Mouse (Mus musculus): ENCODE results near the gene Entpd2. TPM values are rescaled to one million over a fixed set of nuclear protein-coding genes. Genes with fewer than 3 reads are reported as not detected.
A peak's percentile ranks its signal among the peaks of the same experiment; 100 is the strongest.

Gene Entpd2
- polyA plus RNA-seq, 1 experiment from 2014 or later, result 33.9 TPM

DNA sequence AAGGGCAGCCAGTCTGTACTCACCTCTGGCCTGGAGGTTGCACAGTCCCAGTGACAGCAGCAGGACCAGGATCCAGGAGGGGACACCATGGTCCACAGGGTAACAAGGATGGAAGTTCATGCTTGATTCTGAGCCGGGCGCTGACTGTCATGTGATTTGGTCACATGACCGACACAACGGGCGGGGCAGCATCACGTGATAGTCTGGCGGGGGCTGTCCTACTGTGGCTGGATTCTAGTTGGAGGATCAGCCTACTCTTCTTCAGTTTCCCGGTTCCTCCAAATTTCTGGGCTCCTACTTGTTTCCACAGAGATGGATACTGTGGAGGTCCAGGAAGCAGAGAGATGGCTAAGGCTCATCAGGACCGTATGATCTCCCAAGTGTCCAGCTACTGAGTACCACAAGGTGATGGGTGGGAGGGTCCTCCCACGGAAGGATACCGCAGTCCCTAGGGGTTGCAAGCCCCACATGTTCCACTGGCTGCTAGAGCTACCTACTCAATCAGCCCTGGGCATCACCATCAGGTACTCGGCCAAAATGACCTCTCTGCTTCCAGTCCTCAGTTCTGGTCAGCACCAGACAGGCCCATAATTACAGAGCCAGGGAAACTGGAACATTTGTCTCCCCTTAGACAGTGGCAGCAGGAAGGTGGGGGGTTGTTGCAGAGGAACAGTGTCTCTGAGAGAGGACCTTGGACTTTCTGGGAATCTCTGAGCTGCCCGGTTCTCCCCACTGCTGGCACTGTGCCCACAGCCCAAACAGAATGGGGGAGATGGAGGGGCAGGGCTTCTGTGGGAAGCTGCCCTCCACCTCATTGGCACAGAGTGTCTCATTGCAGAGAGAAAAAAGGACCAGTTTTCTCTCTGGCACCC is 39.2 kb upstream of the Entpd2 start, which contains the start of gene Dpp7:
Gene Dpp7, minus strand, starts transcription at position 152 of the 872 bp plus-strand sequence.
- Histone ChIP-seq H3K27ac (ENCODE audit: low read depth, low read length) (peak within 1 kb of the TSS; percentile 41; the same call in 1 of the 2 replicates), H3K4me1 (replicated peaks; ENCODE audit: control insufficient read depth, insufficient read depth, low read length) (peaks cover 6% of the 10 kb centered on the region; the same call in 1 of the 2 replicates), H3K4me3 (ENCODE audit: low read depth, low read length) (peak within 1 kb of the TSS; percentile 49), H3K27me3 (replicated peaks; ENCODE audit: control insufficient read depth, insufficient read depth, low read length) (no peaks in the 10 kb centered on the region), H3K4me2 (replicated peaks; ENCODE audit: low read depth) (peak within 1 kb of the TSS; percentile 84), H3K36me3 (ENCODE audit: control insufficient read depth, insufficient read depth) (peaks cover 36% of the 10 kb centered on the region), H3K9ac (ENCODE audit: low read depth, low read length) (peak within 1 kb of the TSS; percentile 43), H3K9me3 (ENCODE audit: control insufficient read depth) (no peaks in the 10 kb centered on the region)
- TF ChIP-seq CTCF (IDR thresholded peaks at IDR 0.05; ENCODE audit: low read depth), result no peak
- WGBS, result 2% methylated on average over 13 of the region's 13 CpGs
- peak; percentile 73 for ATAC-seq

DNA sequence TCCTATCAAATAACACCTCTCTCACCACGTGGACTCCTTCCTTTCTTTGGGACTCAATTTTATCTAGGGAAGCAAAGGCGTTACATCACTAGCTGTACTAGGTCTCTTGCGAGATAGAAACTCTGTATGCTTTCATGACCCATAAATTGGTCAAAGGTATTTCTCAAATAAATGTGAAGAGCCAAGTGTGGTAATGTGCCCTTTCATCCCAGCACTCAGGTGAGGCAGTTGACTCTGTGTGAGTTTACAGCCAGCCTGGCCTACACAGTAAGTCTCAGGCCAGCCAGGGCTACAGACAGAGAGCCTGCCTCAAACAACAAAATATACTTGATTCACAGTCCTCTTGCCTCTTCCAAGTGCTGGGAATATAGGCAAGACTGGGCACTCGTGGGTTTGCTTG is 35.8 kb upstream of the Entpd2 start:
- Histone ChIP-seq H3K36me3 (ENCODE audit: control insufficient read depth, insufficient read depth) (peaks cover 37% of the 10 kb centered on the region), H3K4me2 (replicated peaks; ENCODE audit: low read depth) (no peak overlapping the region), H3K9ac (ENCODE audit: low read depth, low read length) (no peak overlapping the region), H3K9me3 (ENCODE audit: control insufficient read depth) (no peaks in the 10 kb centered on the region), H3K4me3 (ENCODE audit: low read depth, low read length) (no peak overlapping the region), H3K4me1 (replicated peaks; ENCODE audit: control insufficient read depth, insufficient read depth, low read length) (peaks cover 14% of the 10 kb centered on the region; the same call in 1 of the 2 replicates), H3K27ac (ENCODE audit: low read depth, low read length) (peak overlapping the region; percentile 35; the same call in 1 of the 2 replicates), H3K27me3 (replicated peaks; ENCODE audit: control insufficient read depth, insufficient read depth, low read length) (no peaks in the 10 kb centered on the region)
- WGBS, result 60% methylated on average over 4 of the region's 4 CpGs
- TF ChIP-seq CTCF (IDR thresholded peaks at IDR 0.05; ENCODE audit: low read depth), result no peak
- ATAC-seq, result no peak

DNA sequence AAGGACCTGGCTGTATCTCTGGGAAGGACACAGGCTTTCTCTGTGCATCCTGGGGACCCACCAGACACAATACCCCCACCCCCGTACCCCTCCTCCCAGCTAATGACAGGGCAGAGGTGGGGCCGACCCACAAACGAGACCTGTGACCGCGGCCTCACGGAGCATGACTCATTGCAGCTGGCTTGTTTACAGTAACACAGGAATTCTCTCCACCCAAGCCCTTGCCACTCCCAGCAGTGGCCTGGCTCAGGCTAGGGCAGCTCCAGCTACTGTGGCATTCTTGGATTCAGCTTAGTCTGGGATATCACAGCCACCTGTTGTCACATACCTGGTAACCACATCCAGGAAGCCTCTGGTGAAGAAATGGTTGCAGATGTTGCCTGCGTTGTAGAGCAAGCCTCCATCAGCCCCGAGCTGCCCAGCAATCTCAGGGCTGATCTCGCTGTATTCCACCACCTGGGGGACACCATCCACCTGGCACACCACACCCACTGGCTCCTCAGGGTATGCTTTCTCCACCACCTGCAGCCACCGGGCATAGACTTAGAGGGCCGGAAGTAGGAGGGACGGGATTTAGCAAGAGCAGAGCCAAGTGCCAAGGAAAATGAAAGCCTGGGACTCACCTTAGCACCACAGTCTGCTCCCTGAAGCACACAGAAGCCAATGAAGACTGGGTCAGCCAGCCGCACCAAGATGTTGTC is 32.0 kb upstream of the Entpd2 start:
- H3K4me1 ChIP-seq (replicated peaks; ENCODE audit: control insufficient read depth, insufficient read depth, low read length), result 0 out of 2 replicates have a peak, but pooled peaks cover 11% of the 10 kb centered on the region
- TF ChIP-seq CTCF (IDR thresholded peaks at IDR 0.05; ENCODE audit: low read depth), result no peak; the same call in 1 of the 2 replicates
- H3K9me3 ChIP-seq (ENCODE audit: control insufficient read depth), result no peaks in the 10 kb centered on the region
- peak overlapping the region; percentile 67 for H3K9ac ChIP-seq (ENCODE audit: low read depth, low read length)
- H3K27ac ChIP-seq (ENCODE audit: low read depth, low read length), result peak overlapping the region; percentile 89
- 24% methylated on average over 13 of the region's 13 CpGs for WGBS
- H3K36me3 ChIP-seq (ENCODE audit: control insufficient read depth, insufficient read depth), result peaks cover 37% of the 10 kb centered on the region
- peak; percentile 73 for ATAC-seq
- H3K4me3 ChIP-seq (ENCODE audit: low read depth, low read length), result peak overlapping the region; percentile 62
- H3K27me3 ChIP-seq (replicated peaks; ENCODE audit: control insufficient read depth, insufficient read depth, low read length), result no peaks in the 10 kb centered on the region
- H3K4me2 ChIP-seq (replicated peaks; ENCODE audit: low read depth), result peak overlapping the region; percentile 79

DNA sequence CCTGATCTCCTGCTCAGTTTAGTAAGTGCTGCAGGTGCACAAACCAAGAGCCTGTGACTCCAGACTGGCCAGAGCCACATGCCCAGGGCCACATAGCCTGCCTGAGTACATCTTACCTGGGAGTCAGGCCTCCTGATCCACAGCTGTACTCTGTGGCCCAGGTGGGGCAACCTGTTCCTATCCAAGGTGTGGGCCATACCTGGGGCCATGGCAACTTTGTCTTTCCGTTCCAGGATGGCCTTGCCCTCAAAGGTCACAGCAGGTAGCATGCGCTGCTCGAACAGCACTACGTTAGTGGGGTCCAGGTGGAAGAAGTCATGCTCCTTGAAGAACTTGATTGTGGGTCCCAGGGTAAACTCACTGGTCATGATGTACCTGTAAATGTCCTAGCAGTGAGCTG is 31.4 kb upstream of the Entpd2 start:
- H3K9ac ChIP-seq (ENCODE audit: low read depth, low read length), result peak overlapping the region; percentile 67
- 58% methylated on average over 4 of the region's 4 CpGs for WGBS

DNA sequence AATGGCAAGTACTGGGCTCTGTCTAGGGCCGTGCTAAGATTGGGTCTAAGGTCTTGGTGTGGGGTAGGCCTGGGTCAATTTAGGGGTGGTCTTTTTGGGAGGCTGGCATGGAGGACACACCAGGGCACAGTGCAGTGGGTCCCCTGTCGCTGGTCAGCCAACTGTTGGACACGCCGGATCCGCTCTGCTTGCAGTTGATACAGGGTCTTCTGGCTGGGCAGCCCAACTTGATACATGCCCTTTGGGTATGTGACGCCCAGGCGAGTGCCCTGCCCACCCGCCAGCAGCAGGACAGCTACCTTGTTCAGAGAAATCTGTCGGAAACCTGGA is 30.9 kb upstream of the Entpd2 start:
- peak overlapping the region; percentile 67 for H3K9ac ChIP-seq (ENCODE audit: low read depth, low read length)
- peak overlapping the region; percentile 89 for H3K27ac ChIP-seq (ENCODE audit: low read depth, low read length)
- WGBS, result 35% methylated on average over 9 of the region's 9 CpGs
- no peak for ATAC-seq
- peak overlapping the region; percentile 62 for H3K4me3 ChIP-seq (ENCODE audit: low read depth, low read length)
- peaks cover 37% of the 10 kb centered on the region for H3K36me3 ChIP-seq (ENCODE audit: control insufficient read depth, insufficient read depth)
- peaks cover 11% of the 10 kb centered on the region; the same call in 1 of the 2 replicates for H3K4me1 ChIP-seq (replicated peaks; ENCODE audit: control insufficient read depth, insufficient read depth, low read length)
- TF ChIP-seq CTCF (IDR thresholded peaks at IDR 0.05; ENCODE audit: low read depth), result no peak
- H3K4me2 ChIP-seq (replicated peaks; ENCODE audit: low read depth), result peak overlapping the region; percentile 79
- H3K9me3 ChIP-seq (ENCODE audit: control insufficient read depth), result no peaks in the 10 kb centered on the region
- H3K27me3 ChIP-seq (replicated peaks; ENCODE audit: control insufficient read depth, insufficient read depth, low read length), result no peaks in the 10 kb centered on the region

More for the DNA sequence above, 31.4 kb upstream of the Entpd2 start:
- Histone ChIP-seq H3K4me2 (replicated peaks; ENCODE audit: low read depth) (peak overlapping the region; percentile 79), H3K4me1 (replicated peaks; ENCODE audit: control insufficient read depth, insufficient read depth, low read length) (peaks cover 11% of the 10 kb centered on the region; the same call in 1 of the 2 replicates), H3K36me3 (ENCODE audit: control insufficient read depth, insufficient read depth) (peaks cover 37% of the 10 kb centered on the region), H3K27me3 (replicated peaks; ENCODE audit: control insufficient read depth, insufficient read depth, low read length) (no peaks in the 10 kb centered on the region), H3K27ac (ENCODE audit: low read depth, low read length) (peak overlapping the region; percentile 89), H3K4me3 (ENCODE audit: low read depth, low read length) (peak overlapping the region; percentile 62), H3K9me3 (ENCODE audit: control insufficient read depth) (no peaks in the 10 kb centered on the region)
- ATAC-seq, result no peak
- no peak for TF ChIP-seq CTCF (IDR thresholded peaks at IDR 0.05; ENCODE audit: low read depth)
